Mouse (Mus musculus) intestine, embryonic 15.5 days (tissue): Measurements from ENCODE around the gene Bcs1l. TPM values are rescaled to one million over a fixed set of nuclear protein-coding genes. Genes with fewer than 3 reads are reported as not detected.

Source experiments
- ATAC-seq: fragments of 200-750 bp; cut with Nextera tagmentation; 2 replicates; pipeline ENCODE4 v1.8.0; 2017; ENCODE audit warnings: moderate TSS enrichment, moderate library complexity
- H3K27ac ChIP-seq: fragments of 300-500 bp; sonication (generic); 2 replicates; pipeline ENCODE4 v1.5.1; 2015; ENCODE audit warnings: mild to moderate bottlenecking, inconsistent platforms
- H3K27me3 ChIP-seq: fragments of 300-500 bp; sonication (generic); replicated peaks from 2 replicates; pipeline ENCODE4 v1.6.1; 2015; ENCODE audit warnings: inconsistent platforms
- H3K36me3 ChIP-seq: fragments of 300-500 bp; sonication (generic); 2 replicates; pipeline ENCODE4 v1.6.1; 2015; ENCODE audit warnings: inconsistent platforms
- H3K4me1 ChIP-seq: fragments of 300-500 bp; sonication (generic); replicated peaks from 2 replicates; pipeline ENCODE4 v1.6.1; 2015; ENCODE audit warnings: inconsistent platforms
- H3K4me2 ChIP-seq: fragments of 300-500 bp; sonication (generic); replicated peaks from 2 replicates; pipeline ENCODE4 v1.6.1; 2015; ENCODE audit warnings: mild to moderate bottlenecking, inconsistent platforms
- H3K4me3 ChIP-seq: fragments of 300-500 bp; sonication (generic); replicated peaks from 2 replicates; pipeline ENCODE4 v1.5.1; 2015; ENCODE audit warnings: inconsistent platforms
- H3K9ac ChIP-seq: fragments of 300-500 bp; sonication (generic); 2 replicates; pipeline ENCODE4 v1.6.1; 2015; ENCODE audit warnings: inconsistent platforms
- H3K9me3 ChIP-seq: fragments of 300-500 bp; sonication (generic); 2 replicates; pipeline ENCODE4 v1.6.1; 2016; ENCODE audit warnings: inconsistent platforms
- WGBS: fragments of 180-500 bp; shearing (Covaris S2); methylation state at CpG from one replicate; pipeline ENCODE4 v1.1.7; 2015; 5-methylcytosine and 5-hydroxymethylcytosine counted together
- polyA plus RNA-seq: library from polyadenylated mRNA; unstranded; fragments of >200 nt; fragmentation: Nextera tagmentation; extraction: Ambion mirVana; gene quantifications from 2 replicates; pipeline ENCODE4 v1.2.1, GENCODE M21; 2015

Gene Bcs1l
- polyA plus RNA-seq, 1 experiment from 2014 or later, result 22.1 TPM

DNA sequence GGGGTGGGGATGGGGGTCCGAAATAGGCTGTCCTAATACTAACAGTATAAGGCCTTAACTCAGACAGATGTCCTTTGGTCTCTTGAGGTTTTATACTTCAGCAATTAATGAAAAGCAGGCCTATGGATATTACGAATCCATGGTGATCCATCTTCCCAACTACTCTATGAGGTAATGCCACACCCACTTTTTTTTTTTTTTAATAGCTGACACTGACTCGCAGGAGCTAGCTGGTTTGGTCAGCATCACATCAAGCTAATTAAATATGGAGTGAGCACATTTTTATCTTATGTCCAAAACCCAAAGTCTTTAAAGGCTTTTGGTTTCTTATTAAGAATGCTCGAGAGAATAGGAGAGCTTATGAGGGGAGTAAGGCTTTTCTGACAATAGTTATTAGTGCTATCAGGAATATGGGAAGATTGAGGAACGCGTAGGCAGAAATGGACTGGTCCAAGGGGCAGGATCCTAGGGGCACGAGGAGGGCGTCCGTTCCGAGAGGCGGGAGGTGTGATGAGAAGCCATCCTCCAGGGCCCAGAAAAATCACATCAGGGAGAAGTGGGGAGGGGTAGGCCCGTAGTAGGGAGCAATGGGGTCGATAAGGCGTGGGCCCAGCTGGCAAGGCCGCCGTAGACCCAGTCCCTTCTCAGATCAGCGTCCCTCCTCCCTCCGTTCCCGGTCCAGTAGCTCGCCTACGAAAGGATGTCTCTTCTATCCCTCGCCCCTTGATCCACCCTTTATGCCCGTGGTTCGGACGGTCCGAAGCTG, 12.6 kb downstream of the Bcs1l start:
- Histone ChIP-seq H3K36me3 (peaks cover 16% of the 10 kb centered on the region), H3K9ac (peak overlapping the region; percentile 82), H3K4me1 (peaks cover 7% of the 10 kb centered on the region), H3K27me3 (no peaks in the 10 kb centered on the region), H3K4me2 (peak overlapping the region; percentile 74), H3K9me3 (no peaks in the 10 kb centered on the region), H3K4me3 (peak overlapping the region; percentile 86), H3K27ac (peak overlapping the region; percentile 29; the same call in 1 of the 2 replicates)
- 8% methylated on average over 26 of the region's 26 CpGs for WGBS
- ATAC-seq, result peak; percentile 79

DNA sequence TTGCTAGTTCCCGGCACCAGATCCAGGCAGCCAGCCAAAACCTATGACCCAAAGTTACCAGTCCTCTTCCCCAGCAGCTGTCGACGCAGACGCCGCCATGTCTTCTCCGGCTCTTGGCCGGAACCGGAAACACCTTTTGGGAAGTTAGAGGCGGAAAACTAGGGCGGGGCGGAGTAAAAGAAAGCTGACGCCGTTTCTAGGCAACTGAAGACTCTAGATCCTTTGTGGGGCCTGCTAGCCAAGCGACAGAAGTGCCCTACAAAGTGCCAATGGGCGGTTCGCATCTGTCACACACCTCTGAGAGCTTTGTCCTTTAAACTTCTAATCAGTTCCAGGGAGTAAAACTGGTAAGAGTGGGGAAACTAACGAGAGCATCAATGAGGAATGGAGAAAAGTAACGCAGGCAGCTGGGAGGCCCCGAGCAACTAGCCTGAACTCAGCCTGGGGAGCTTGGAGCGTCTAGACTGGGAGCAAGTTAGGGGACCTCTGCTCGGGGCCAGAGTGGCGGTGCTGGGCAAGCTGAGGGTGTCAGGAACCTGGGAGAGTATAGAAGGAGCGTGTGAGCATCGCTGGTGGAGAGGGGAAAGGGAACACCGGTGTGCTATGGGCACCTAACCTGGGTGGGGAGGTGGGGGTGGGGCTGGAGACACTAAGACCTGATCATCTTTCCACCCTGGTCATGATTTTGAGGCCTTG, 13.3 kb downstream of the Bcs1l start, which contains the start of the genes Rnf25 and Stk36:
Gene Rnf25, minus strand, starts transcription at position 131 of the 696 bp plus-strand sequence.
Gene Stk36, plus strand, starts transcription at position 179 of the 696 bp plus-strand sequence.
- H3K27ac ChIP-seq, result peak within 1 kb of the TSS; percentile 29; the same call in 1 of the 2 replicates
- WGBS, result 9% methylated on average over 25 of the region's 25 CpGs
- ATAC-seq, result peak; percentile 95

DNA sequence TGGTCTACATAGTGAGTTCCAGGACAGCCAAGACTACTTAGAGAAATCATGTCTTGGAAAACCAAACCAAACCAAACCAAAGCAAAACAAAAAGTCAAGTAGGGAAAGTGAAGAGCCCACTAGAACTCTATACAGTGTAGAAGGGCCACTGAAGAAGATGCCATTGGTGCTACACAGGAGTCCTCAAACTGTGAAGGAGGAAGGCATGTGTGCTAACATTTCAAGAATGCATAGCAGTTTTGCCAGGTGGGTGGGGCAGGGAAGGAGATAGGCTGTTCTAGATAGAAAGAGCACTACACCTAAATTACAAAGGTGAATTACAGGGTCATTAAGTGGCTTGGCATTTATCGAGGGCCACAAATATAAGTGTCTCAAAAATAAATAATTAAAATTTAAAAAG, 36.1 kb downstream of the Bcs1l start:
- 85% methylated on average over 1 of the region's 1 CpGs for WGBS
- H3K4me2 ChIP-seq, result no peak overlapping the region
- H3K9ac ChIP-seq, result no peak overlapping the region
- no peaks in the 10 kb centered on the region for H3K36me3 ChIP-seq
- no peaks in the 10 kb centered on the region for H3K27me3 ChIP-seq
- no peak for ATAC-seq
- H3K27ac ChIP-seq, result no peak overlapping the region
- H3K9me3 ChIP-seq, result no peaks in the 10 kb centered on the region
- H3K4me1 ChIP-seq, result no peaks in the 10 kb centered on the region
- H3K4me3 ChIP-seq, result no peak overlapping the region

More for the DNA sequence above, 13.3 kb downstream of the Bcs1l start, which contains the start of the genes Rnf25 and Stk36:
- Histone ChIP-seq H3K9me3 (no peaks in the 10 kb centered on the region), H3K4me2 (peak within 1 kb of the TSS; percentile 74), H3K9ac (peak within 1 kb of the TSS; percentile 82), H3K4me1 (peaks cover 7% of the 10 kb centered on the region), H3K27me3 (no peaks in the 10 kb centered on the region), H3K4me3 (peak within 1 kb of the TSS; percentile 86), H3K36me3 (peaks cover 14% of the 10 kb centered on the region; the same call in 1 of the 2 replicates)

- no peak for ATAC-seq
- H3K9ac ChIP-seq, result no peak overlapping the region
- no peaks in the 10 kb centered on the region for H3K4me1 ChIP-seq
- no peaks in the 10 kb centered on the region for H3K27me3 ChIP-seq
- 88% methylated on average over 4 of the region's 4 CpGs for WGBS
- H3K4me2 ChIP-seq, result no peak overlapping the region
- H3K9me3 ChIP-seq, result no peaks in the 10 kb centered on the region
- H3K36me3 ChIP-seq, result no peaks in the 10 kb centered on the region
- no peak overlapping the region for H3K4me3 ChIP-seq
- H3K27ac ChIP-seq, result no peak overlapping the region
Observed at GRCm38 (mm10) chr1:74626076-74626475, 38.0 kb downstream of the Bcs1l start.

- Histone ChIP-seq H3K27me3 (no peaks in the 10 kb centered on the region), H3K4me1 (no peaks in the 10 kb centered on the region), H3K36me3 (no peaks in the 10 kb centered on the region), H3K4me2 (no peak overlapping the region), H3K4me3 (no peak overlapping the region), H3K27ac (no peak overlapping the region), H3K9me3 (no peaks in the 10 kb centered on the region), H3K9ac (no peak overlapping the region)
- ATAC-seq, result no peak
- WGBS, result 42% methylated on average over 7 of the region's 7 CpGs
Observed at GRCm38 (mm10) chr1:74628001-74628400, 39.9 kb downstream of the Bcs1l start.

DNA sequence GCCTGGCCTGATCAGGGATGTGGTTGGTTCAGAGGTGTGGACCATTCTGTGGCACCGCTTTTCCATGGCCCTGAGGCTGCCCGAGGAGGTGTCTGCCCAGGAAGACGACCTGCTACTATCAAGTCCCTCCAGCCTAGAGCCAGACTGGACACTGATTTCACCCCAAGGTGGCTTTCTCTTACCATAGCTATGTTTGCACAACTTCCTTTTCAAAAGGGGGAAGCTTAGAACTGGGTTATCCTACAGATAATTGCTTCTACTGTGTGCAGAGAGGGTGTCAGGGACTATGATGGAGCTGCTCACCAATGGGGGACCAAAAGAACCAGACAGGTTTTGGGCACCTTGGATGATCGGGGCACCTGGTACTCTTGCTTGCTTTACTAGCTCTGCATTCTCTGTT, 44.6 kb downstream of the Bcs1l start:
- Histone ChIP-seq H3K4me2 (no peak overlapping the region), H3K4me3 (no peak overlapping the region), H3K9me3 (no peaks in the 10 kb centered on the region), H3K27me3 (no peaks in the 10 kb centered on the region), H3K36me3 (no peaks in the 10 kb centered on the region), H3K27ac (no peak overlapping the region), H3K4me1 (no peaks in the 10 kb centered on the region), H3K9ac (no peak overlapping the region)
- 86% methylated on average over 4 of the region's 4 CpGs for WGBS
- no peak for ATAC-seq

Other genes starting within 250 kb of the Bcs1l start
- 0.39 and 0.53 TPM in 2 replicates for gene Catip, start 226.2 kb upstream of the Bcs1l start, polyA plus RNA-seq
- gene Slc11a1, start 213.1 kb upstream of the Bcs1l start, polyA plus RNA-seq, result 6.4 and 6.7 TPM in 2 replicates
- 75.4 and 78.7 TPM in 2 replicates for gene Ctdsp1, start 196.8 kb upstream of the Bcs1l start, polyA plus RNA-seq
- 135 and 146 TPM in 2 replicates for gene Vil1, start 178.9 kb upstream of the Bcs1l start, polyA plus RNA-seq
- 58.9 and 61.4 TPM in 2 replicates for gene Cnot9, start 82.2 kb upstream of the Bcs1l start, polyA plus RNA-seq
- 0.29 TPM in 1 of 2 replicates, not detected in the other for gene Plcd4, start 45.4 kb upstream of the Bcs1l start, polyA plus RNA-seq
- gene Usp37, start 44.0 kb upstream of the Bcs1l start, polyA plus RNA-seq, result 22.2 and 26.0 TPM in 2 replicates
- gene Zfp142, start within 50 bp of the Bcs1l start, polyA plus RNA-seq, result 4.6 and 5.4 TPM in 2 replicates
- 28.2 and 30.2 TPM in 2 replicates for gene Rnf25, start 13.1 kb downstream of the Bcs1l start, polyA plus RNA-seq
- gene Stk36, start 13.2 kb downstream of the Bcs1l start, polyA plus RNA-seq, result 4.0 and 5.3 TPM in 2 replicates
- 10.1 and 11.0 TPM in 2 replicates for gene Ttll4, start 73.5 kb downstream of the Bcs1l start, polyA plus RNA-seq
- 6.0 and 6.3 TPM in 2 replicates for gene Cyp27a1, start 125.3 kb downstream of the Bcs1l start, polyA plus RNA-seq
- 0.16 and 0.19 TPM in 2 replicates for gene Prkag3, start 160.9 kb downstream of the Bcs1l start, polyA plus RNA-seq
- 0.18 and 0.58 TPM in 2 replicates for gene Wnt6, start 183.6 kb downstream of the Bcs1l start, polyA plus RNA-seq
- gene Wnt10a, start 203.2 kb downstream of the Bcs1l start, polyA plus RNA-seq, result 0.15 and 0.16 TPM in 2 replicates